Mouse (Mus musculus): ENCODE measurements around the gene Pdpn.
A peak's percentile ranks its signal among the peaks of the same experiment; 100 is the strongest.

Pdpn gene

GRCm38 (mm10) chr4:143239117-143239516, 60.2 kb downstream of the Pdpn start:
- no peak for DNase-seq (ENCODE audit: low spot score in 2 of 2)

DNA sequence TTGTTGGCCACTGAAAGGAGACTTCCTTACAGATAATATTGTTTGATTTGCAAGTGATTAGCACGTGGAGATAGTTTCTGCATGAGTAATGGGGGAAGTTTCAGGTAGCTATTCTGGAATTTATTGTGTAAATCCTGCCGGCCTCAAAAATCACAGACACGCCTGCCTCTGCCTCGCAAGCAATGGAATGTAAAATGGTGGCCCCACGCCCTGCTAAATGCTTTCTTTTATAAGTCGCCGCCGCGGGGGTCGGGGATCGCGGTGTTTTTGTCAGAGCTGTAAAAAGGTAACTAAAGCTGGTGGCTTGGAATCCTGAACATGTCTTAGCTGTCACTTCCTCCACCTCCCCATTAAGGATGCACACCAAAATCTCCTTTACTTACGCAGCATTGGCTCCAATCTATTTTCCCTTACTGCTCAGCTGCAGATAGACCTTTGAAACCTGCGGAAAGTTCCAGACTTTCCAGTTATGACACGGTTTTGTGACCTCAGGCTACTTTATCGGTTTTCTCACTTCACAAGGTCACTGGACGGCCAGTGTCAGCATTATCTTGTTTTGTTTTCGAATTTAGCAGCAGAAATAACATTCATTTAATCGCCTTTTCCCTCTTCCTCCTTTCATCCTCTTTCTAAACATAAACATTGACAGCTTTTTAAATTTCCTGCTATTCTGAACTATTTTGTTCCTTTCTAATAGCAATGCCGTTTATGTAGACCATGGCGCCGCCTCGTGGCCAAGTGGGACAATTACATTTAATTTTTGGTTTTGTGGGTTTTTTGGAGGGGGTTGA, 60.9 kb downstream of the Pdpn start:
- DNase-seq (ENCODE audit: low spot score in 2 of 2): peak in 1 of 2 experiments; percentile 51

- DNase-seq (ENCODE audit: low spot score in 2 of 2): no peak
These were observed 67.5 kb downstream of the Pdpn start for GRCm38 (mm10) chr4:143231790-143232422.

DNA sequence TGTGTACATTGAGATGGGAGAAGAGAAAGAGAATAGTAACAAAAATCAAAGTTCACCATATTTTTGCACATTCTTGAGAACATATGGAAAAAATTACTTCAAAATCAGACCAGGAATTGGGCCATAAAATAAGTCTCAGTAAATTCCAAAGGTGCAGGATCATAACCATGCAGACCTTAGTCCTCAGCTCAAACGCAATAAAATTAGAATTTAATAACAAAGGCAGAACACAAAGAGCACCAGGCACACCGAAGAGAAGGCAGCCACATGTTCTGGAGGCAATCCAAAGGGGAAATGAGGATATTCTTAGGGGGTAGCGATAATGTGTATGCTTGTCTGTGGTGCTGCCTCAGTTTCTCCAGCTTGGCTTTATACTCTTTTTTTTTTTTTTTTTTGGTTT, 68.3 kb downstream of the Pdpn start:
- DNase-seq (ENCODE audit: low spot score in 2 of 2): no peak

- DNase-seq (ENCODE audit: low spot score in 2 of 2): no peak
These were observed 71.4 kb downstream of the Pdpn start for GRCm38 (mm10) chr4:143227976-143228375.

DNA sequence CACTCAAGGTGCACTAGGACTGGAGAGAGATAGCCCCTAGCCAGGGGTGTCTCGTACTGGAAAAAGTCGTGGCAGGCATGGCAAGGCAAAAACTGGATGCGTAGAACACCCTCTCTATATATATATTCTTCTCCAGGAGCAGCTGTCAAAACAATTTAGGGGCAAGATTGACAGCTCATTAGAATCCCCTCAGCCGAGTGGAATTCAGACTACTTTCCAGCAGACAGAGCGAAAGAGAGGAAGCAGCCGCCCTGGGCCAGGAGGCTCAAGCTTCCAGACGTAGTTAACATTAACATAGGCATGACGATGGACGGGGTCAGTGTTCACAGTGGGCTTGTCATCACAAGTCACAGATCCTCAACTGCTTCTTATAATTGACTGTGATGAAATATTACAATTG, 73.5 kb downstream of the Pdpn start:
- DNase-seq (ENCODE audit: low spot score in 2 of 2): no peak

DNA sequence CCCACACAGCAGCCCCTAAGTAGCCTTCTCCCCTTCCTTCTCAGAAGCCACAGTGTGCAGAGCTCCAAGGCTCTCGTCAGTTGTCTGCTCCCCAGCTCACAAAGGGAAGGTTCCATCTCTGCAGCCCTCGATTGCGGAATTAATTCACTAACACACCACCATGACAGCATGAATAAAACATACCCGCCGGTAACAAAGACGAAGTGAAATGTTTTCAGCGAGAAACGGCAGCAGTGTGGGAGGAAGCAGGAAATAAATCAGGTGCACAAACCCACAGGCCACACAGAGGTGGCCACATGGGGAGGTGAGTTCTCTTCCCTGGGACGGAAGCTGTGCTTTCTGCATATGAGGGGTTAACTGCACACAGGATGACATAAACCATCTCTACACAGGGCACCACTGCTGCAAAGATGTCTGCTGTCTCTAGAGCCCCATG, 80.0 kb downstream of the Pdpn start:
- DNase-seq (ENCODE audit: low spot score in 2 of 2): no peak

DNA sequence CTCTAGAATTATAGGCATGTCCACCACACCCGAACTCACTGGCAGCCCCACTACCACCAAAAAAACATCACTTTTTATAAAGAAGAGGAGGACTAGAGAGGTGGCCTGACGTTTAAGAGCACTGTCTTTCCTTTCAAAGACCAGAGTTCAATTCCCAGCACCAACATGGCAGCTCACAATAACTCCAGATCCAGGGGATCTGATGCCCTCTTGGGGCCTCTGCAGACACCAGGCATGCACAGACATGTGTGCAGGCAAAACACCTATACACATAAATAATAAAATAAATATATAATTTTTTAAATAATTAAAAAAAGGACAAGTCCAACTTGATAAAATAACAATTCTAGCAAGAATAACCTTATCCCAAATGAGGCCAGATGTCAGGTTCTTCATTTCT, 80.5 kb downstream of the Pdpn start:
- no peak for DNase-seq (ENCODE audit: low spot score in 2 of 2)

All from frontal cortex, postnatal 14 days (tissue).